ENCODE assay signal across 10 mouse cellular contexts in genomic region chr7:70326176-70327035, GRCm38 (mm10). TPM values are rescaled to one million over a fixed set of nuclear protein-coding genes. Genes with fewer than 3 reads are reported as not detected.
DNase-seq lines count a peak whose midpoint lies in the region; ATAC-seq lines count a peak whose summit lies in the region.
"Had no signal": no experiment of that assay in that cellular context is flagged by ENCODE, and none has a peak within 500 bp of the region (broad histone marks: within the 10 kb centered on the region; RNA-seq: fewer than 3 reads in every experiment).

No protein-coding gene starts in this region.

- H3K9ac ChIP-seq in heart, embryonic 13.5 days = no peak overlapping the region
- peak overlapping the region; percentile 60 for H3K9ac ChIP-seq in forebrain, embryonic 11.5 days (ENCODE audit: low read length)
- no peak overlapping the region for H3K9ac ChIP-seq in limb, embryonic 11.5 days (ENCODE audit: low read length)
- H3K9ac ChIP-seq: liver, embryonic 14.5 days had no signal

- H3K4me2 ChIP-seq in heart, embryonic 13.5 days = peak overlapping the region; percentile 53; the same call in 1 of the 2 replicates
- peak overlapping the region; percentile 47 for H3K4me2 ChIP-seq in forebrain, embryonic 11.5 days (ENCODE audit: low read depth, low read length, severe bottlenecking)
- peak overlapping the region; percentile 12; the same call in 1 of the 2 replicates for H3K4me2 ChIP-seq in limb, embryonic 11.5 days (ENCODE audit: low read depth, severe bottlenecking)

- intact Hi-C loops in heart, postnatal 25 days (cut with DNase I) = no loop called here

- 3% methylated on average over 21 of the region's 21 CpGs for WGBS in heart, embryonic 13.5 days
- WGBS in forebrain, embryonic 11.5 days = 1% methylated on average over 21 of the region's 21 CpGs
- WGBS in limb, embryonic 11.5 days = 1% methylated on average over 21 of the region's 21 CpGs

- no peak for ATAC-seq in heart, embryonic 13.5 days (ENCODE audit: extremely low read depth, insufficient number of reproducible peaks, low FRiP score, low TSS enrichment)
- ATAC-seq in forebrain, embryonic 11.5 days (replicated peaks; ENCODE audit: low FRiP score) = no peak
- ATAC-seq in limb, embryonic 11.5 days (ENCODE audit: insufficient number of reproducible peaks, low FRiP score, low TSS enrichment, low read depth) = no peak

- H3K9me3 ChIP-seq in heart, embryonic 13.5 days = no peaks in the 10 kb centered on the region
- H3K9me3 ChIP-seq in forebrain, embryonic 11.5 days (ENCODE audit: control insufficient read depth, low read length) = no peaks in the 10 kb centered on the region
- no peaks in the 10 kb centered on the region for H3K9me3 ChIP-seq in limb, embryonic 11.5 days (ENCODE audit: control insufficient read depth, low read length)

- no peak overlapping the region for H3K27ac ChIP-seq in heart, embryonic 13.5 days (replicated peaks)
- peak overlapping the region; percentile 32 for H3K27ac ChIP-seq in forebrain, embryonic 11.5 days (ENCODE audit: low read depth, low read length)
- H3K27ac ChIP-seq in limb, embryonic 11.5 days (replicated peaks; ENCODE audit: low read depth, low read length) = no peak overlapping the region
- H3K27ac ChIP-seq: liver, embryonic 14.5 days had no signal

- H3K36me3 ChIP-seq in heart, embryonic 13.5 days = no peaks in the 10 kb centered on the region
- no peaks in the 10 kb centered on the region for H3K36me3 ChIP-seq in forebrain, embryonic 11.5 days (ENCODE audit: control insufficient read depth, insufficient read depth, low read length)
- H3K36me3 ChIP-seq in limb, embryonic 11.5 days (ENCODE audit: control insufficient read depth, insufficient read depth, low read length) = no peaks in the 10 kb centered on the region

- DNase-seq in heart, postnatal 25 days (ENCODE audit: low spot score) = no peak
- DNase-seq in Muller cell, postnatal 12 days (ENCODE audit: inconsistent ontology term) = peak; percentile 32
- no peak for DNase-seq in forebrain, embryonic 11.5 days (ENCODE audit: low spot score)
- peak; percentile 53 for DNase-seq in limb, embryonic 11.5 days (ENCODE audit: low spot score)
- no peak for DNase-seq in right cerebral cortex, postnatal 10 days (ENCODE audit: low spot score in 2 of 2)
- DNase-seq in right cerebral cortex, postnatal 25 days = no peak
- no peak for DNase-seq in adrenal gland, postnatal 14 days
- DNase-seq: thymus, adult 18-20 months had no signal

- 0 out of 2 replicates have a peak overlapping the region, but pooled peaks have one; percentile 10 for H3K4me3 ChIP-seq in heart, embryonic 13.5 days
- H3K4me3 ChIP-seq in forebrain, embryonic 11.5 days (ENCODE audit: low read depth, low read length) = peak overlapping the region; percentile 9
- H3K4me3 ChIP-seq in limb, embryonic 11.5 days (ENCODE audit: low read depth, low read length) = no peak overlapping the region

- H3K27me3 ChIP-seq in heart, embryonic 13.5 days (replicated peaks) = peaks cover 100% of the 10 kb centered on the region
- peaks cover 76% of the 10 kb centered on the region for H3K27me3 ChIP-seq in forebrain, embryonic 11.5 days (ENCODE audit: control insufficient read depth, insufficient read depth, low read length)
- peaks cover 75% of the 10 kb centered on the region for H3K27me3 ChIP-seq in limb, embryonic 11.5 days (ENCODE audit: control insufficient read depth, insufficient read depth, low read length)

- H3K4me1 ChIP-seq in heart, embryonic 13.5 days = peaks cover 18% of the 10 kb centered on the region
- H3K4me1 ChIP-seq in forebrain, embryonic 11.5 days (replicated peaks; ENCODE audit: control insufficient read depth, insufficient read depth, low read length) = peaks cover 6% of the 10 kb centered on the region; the same call in 1 of the 2 replicates
- H3K4me1 ChIP-seq in limb, embryonic 11.5 days (ENCODE audit: control insufficient read depth, insufficient read depth, low read length) = peaks cover 19% of the 10 kb centered on the region; the same call in 1 of the 2 replicates

RNA-seq across cellular contexts. Expression of gene Nr2f2, which starts 40.1 kb away (rescaled TPM):
- polyA plus RNA-seq in heart, embryonic 13.5 days (2015; fragmentation: Nextera tagmentation; extraction: Ambion mirVana) = 24.5 and 27.3 TPM in 2 replicates
- 10 to 100 TPM; 19.9 to 25.0 TPM for total RNA-seq in heart, postnatal 25 days (2021)
- 124 and 137 TPM in 2 replicates for polyA plus RNA-seq in forebrain, embryonic 11.5 days (2014; fragmentation: Nextera tagmentation; extraction: Ambion mirVana)
- polyA plus RNA-seq in limb, embryonic 11.5 days (2014; fragmentation: Nextera tagmentation; extraction: Ambion mirVana) = 71.4 and 79.5 TPM in 2 replicates
- 91.5 and 106 TPM in 2 replicates for total RNA-seq in adrenal gland, postnatal 14 days (2021)

Comparison
In these comparisons a context has a peak if more than half of its experiments do, and no peak if none do; other contexts are left out.
1. DNase-seq: peak in Muller cell, postnatal 12 days (single experiment) and limb, embryonic 11.5 days (single experiment); none in heart, postnatal 25 days (single experiment), forebrain, embryonic 11.5 days (single experiment), right cerebral cortex, postnatal 10 days (0 of 2), right cerebral cortex, postnatal 25 days (single experiment) and adrenal gland, postnatal 14 days (single experiment).
2. Peak in every context shown above with its lines, with median percentiles within 50 percentile points of each other: H3K4me2 ChIP-seq.